Mouse (Mus musculus): Measurements from ENCODE around the gene Psmd4. TPM values are rescaled to one million over a fixed set of nuclear protein-coding genes. Genes with fewer than 3 reads are reported as not detected.

The Psmd4 gene
- polyA plus RNA-seq (2015; fragmentation: Nextera tagmentation; extraction: Ambion mirVana): 205 and 218 TPM in 2 replicates

DNA sequence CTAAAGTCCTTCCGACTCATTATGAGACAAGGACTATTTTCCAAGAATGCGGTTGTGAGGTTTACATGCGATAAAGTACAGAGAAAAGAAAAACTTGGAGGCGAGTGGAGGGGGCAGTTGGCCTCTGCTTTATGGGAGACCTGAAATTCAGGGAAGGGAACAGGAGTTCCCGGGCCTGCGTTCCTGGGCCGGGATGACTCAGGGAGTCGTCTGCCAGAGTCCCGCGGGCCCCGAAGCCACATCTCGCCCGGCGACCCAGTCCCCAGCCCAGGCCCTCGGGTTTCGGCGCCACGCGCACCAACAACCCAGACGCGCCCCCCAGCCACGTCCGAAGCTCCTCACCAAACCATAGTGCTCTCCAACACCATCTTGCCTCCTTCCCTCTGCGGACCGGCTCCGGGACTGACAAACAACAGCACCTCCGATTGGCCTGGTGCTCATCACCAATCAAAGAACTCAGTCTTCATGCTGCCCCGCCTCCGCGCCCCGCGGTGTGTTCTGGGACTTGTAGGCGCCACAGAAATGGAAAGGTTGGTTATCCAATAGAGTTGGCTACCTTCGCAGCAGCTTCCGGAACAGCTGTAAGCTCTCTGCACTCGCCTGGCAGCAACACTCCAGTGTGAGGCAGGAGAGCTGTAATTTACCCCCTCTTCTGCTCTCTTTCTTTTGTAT lies at the start of gene Psmd4:
Gene Psmd4, minus strand, starts transcription at position 449 of the 672 bp plus-strand sequence.
- Histone ChIP-seq H3K4me3 (replicated peaks) (peak within 1 kb of the TSS; percentile 93), H3K9me3 (no peaks in the 10 kb centered on the region), H3K27me3 (replicated peaks) (no peaks in the 10 kb centered on the region), H3K4me2 (replicated peaks) (peak within 1 kb of the TSS; percentile 62), H3K36me3 (peaks cover 6% of the 10 kb centered on the region; the same call in 1 of the 2 replicates), H3K9ac (peak within 1 kb of the TSS; percentile 88), H3K27ac (peak within 1 kb of the TSS; percentile 71; the same call in 1 of the 2 replicates), H3K4me1 (replicated peaks) (peaks cover 9% of the 10 kb centered on the region)
- under 1% methylated on average over 36 of the region's 36 CpGs for WGBS
- peak; percentile 100 for ATAC-seq

DNA sequence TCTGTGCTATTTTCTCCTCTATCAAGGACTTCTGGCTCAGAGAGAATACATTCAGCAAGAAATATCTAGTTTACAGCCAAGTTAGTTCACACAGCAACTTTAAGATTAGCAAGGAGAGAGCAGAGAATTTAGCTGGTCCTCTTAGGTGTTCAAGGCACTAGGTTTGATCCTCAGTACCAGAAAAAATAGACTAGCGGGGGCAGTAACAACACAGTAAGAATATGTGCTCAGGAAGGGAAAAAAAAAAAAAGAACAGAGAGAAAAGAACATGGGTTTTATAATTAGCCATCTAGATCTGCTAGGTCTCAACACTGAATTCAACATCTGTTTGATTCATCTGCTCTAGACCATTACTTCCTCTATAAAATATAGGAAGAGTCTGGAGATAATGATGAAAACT lies 45.7 kb upstream of the Psmd4 start:
- Histone ChIP-seq H3K4me1 (replicated peaks) (no peaks in the 10 kb centered on the region), H3K36me3 (no peaks in the 10 kb centered on the region), H3K9ac (no peak overlapping the region), H3K27ac (no peak overlapping the region), H3K4me2 (replicated peaks) (no peak overlapping the region), H3K4me3 (replicated peaks) (no peak overlapping the region), H3K27me3 (replicated peaks) (no peaks in the 10 kb centered on the region), H3K9me3 (no peaks in the 10 kb centered on the region)
- 100% methylated on average over 1 of the region's 1 CpGs for WGBS
- ATAC-seq: no peak

GRCm38 (mm10) chr3:95071606-95072005 lies 29.2 kb upstream of the Psmd4 start:
- ATAC-seq: no peak
- Histone ChIP-seq H3K4me1 (replicated peaks) (no peaks in the 10 kb centered on the region), H3K4me3 (replicated peaks) (no peak overlapping the region), H3K4me2 (replicated peaks) (no peak overlapping the region), H3K9ac (no peak overlapping the region), H3K36me3 (peaks cover 43% of the 10 kb centered on the region), H3K27me3 (replicated peaks) (no peaks in the 10 kb centered on the region), H3K27ac (no peak overlapping the region), H3K9me3 (no peaks in the 10 kb centered on the region)
- 91% methylated on average over 2 of the region's 2 CpGs for WGBS

DNA sequence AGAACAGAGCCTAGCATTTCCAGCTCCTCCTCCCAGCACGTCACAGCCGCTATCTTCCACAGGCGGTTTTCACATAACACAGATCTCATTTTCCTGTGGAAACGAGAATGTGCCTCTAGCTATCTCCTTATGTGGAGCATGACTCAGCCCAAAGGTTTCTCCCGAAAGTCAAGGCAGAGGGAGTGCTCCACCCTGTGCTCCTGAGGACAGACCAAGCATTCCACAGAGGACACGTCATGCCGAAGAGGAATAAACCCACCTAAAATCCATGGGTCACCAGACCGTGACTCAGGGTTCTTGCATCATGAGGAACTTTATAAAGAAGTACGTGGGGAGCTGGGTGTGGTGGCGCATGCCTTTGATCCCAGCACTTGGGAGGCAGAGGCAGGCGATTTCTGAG lies 24.2 kb upstream of the Psmd4 start:
- H3K9me3 ChIP-seq: no peaks in the 10 kb centered on the region
- WGBS: 87% methylated on average over 11 of the region's 11 CpGs
- no peak overlapping the region for H3K4me3 ChIP-seq (replicated peaks)
- H3K4me2 ChIP-seq (replicated peaks): no peak overlapping the region
- ATAC-seq: no peak
- H3K9ac ChIP-seq: no peak overlapping the region
- H3K36me3 ChIP-seq: peaks cover 56% of the 10 kb centered on the region
- H3K27me3 ChIP-seq (replicated peaks): no peaks in the 10 kb centered on the region
- H3K27ac ChIP-seq: no peak overlapping the region
- no peaks in the 10 kb centered on the region for H3K4me1 ChIP-seq (replicated peaks)

- Histone ChIP-seq H3K4me2 (replicated peaks) (no peak overlapping the region), H3K4me1 (replicated peaks) (no peaks in the 10 kb centered on the region), H3K9ac (no peak overlapping the region), H3K27me3 (replicated peaks) (no peaks in the 10 kb centered on the region), H3K4me3 (replicated peaks) (no peak overlapping the region), H3K27ac (no peak overlapping the region), H3K36me3 (peaks cover 55% of the 10 kb centered on the region), H3K9me3 (no peaks in the 10 kb centered on the region)
- no peak for ATAC-seq
- WGBS: 91% methylated on average over 6 of the region's 6 CpGs
Measured at GRCm38 (mm10) chr3:95066095-95066494, 23.7 kb upstream of the Psmd4 start.

DNA sequence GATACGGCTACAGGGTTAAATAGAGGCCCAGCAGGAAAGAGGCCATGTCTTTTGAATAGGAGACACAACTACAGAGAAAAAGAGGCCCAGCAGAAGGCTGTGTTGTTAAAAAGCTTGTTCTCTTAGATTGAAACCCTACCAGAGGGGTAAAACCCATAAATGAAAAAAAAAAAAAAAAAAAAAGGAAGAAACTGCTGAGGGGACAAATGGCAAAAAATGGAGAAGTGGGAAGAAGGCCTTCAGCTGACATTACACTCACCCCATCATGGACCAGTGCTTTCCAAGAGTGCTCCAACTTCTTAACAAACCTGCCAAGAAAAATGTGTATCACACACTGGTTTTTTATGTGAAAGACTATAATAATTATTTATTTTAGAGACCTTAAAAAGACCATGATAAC lies 23.1 kb upstream of the Psmd4 start:
- H3K4me1 ChIP-seq (replicated peaks): no peaks in the 10 kb centered on the region
- no peaks in the 10 kb centered on the region for H3K27me3 ChIP-seq (replicated peaks)
- H3K9ac ChIP-seq: no peak overlapping the region
- no peak overlapping the region for H3K4me2 ChIP-seq (replicated peaks)
- peaks cover 57% of the 10 kb centered on the region for H3K36me3 ChIP-seq
- 93% methylated on average over 1 of the region's 1 CpGs for WGBS
- H3K4me3 ChIP-seq (replicated peaks): no peak overlapping the region
- no peak for ATAC-seq
- no peaks in the 10 kb centered on the region for H3K9me3 ChIP-seq
- H3K27ac ChIP-seq: no peak overlapping the region

GRCm38 (mm10) chr3:95063741-95064140 lies 21.3 kb upstream of the Psmd4 start:
- Histone ChIP-seq H3K4me3 (replicated peaks) (no peak overlapping the region), H3K27me3 (replicated peaks) (no peaks in the 10 kb centered on the region), H3K4me1 (replicated peaks) (no peaks in the 10 kb centered on the region), H3K36me3 (peaks cover 59% of the 10 kb centered on the region), H3K27ac (no peak overlapping the region), H3K9ac (no peak overlapping the region), H3K9me3 (no peaks in the 10 kb centered on the region), H3K4me2 (replicated peaks) (no peak overlapping the region)
- 90% methylated on average over 4 of the region's 4 CpGs for WGBS
- no peak for ATAC-seq

DNA sequence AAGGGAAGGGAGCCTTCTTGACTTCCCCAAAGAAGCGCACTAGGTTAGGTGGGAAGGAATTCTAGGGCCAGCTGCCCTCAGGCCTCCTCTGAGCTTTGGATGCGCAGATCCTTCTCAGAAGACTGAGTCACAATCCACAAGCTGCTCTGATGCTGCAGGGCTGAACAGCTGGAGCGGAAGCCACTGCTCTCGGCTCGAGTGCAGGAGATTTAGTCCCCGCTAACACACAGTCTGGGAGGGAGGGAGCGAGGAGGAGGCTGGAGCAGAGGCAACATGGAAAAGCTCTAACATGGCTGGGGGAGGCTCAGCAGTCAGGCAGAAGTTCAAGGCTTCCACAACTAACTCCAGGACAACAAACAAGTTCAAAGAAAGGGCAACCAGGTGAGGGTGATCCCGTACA lies 15.7 kb upstream of the Psmd4 start:
- no peak overlapping the region for H3K4me2 ChIP-seq (replicated peaks)
- no peak overlapping the region for H3K27ac ChIP-seq
- no peaks in the 10 kb centered on the region for H3K27me3 ChIP-seq (replicated peaks)
- no peak for ATAC-seq
- H3K4me3 ChIP-seq (replicated peaks): no peak overlapping the region
- no peaks in the 10 kb centered on the region for H3K9me3 ChIP-seq
- whole genome bisulfite sequencing: 68% methylated on average over 8 of the region's 8 CpGs
- H3K9ac ChIP-seq: no peak overlapping the region
- peaks cover 13% of the 10 kb centered on the region; the same call in 1 of the 2 replicates for H3K4me1 ChIP-seq (replicated peaks)
- H3K36me3 ChIP-seq: peaks cover 26% of the 10 kb centered on the region

DNA sequence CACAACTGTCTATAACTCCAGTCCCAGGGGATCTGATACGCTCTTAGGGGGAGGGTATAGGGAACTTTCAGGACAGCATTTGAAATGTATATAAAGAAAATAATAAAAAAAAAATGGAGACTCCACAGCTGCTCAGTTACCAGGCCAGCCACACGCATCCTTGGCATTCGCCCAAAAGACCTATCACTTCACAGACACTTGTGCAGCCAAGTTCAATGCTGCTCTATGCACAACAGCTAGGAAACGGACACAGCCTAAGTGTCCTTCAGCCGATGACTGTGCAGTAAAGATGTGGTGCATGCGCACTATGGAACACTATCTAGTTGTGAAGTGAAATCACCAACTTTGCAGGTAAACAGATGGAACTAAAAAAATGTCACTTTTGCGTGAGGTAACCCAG lies 13.9 kb upstream of the Psmd4 start:
- ATAC-seq: peak; percentile 36; the same call in 1 of the 2 replicates
- Histone ChIP-seq H3K9me3 (no peaks in the 10 kb centered on the region), H3K36me3 (peaks cover 19% of the 10 kb centered on the region; the same call in 1 of the 2 replicates), H3K27ac (no peak overlapping the region), H3K4me1 (replicated peaks) (peaks cover 13% of the 10 kb centered on the region; the same call in 1 of the 2 replicates), H3K27me3 (replicated peaks) (no peaks in the 10 kb centered on the region), H3K4me2 (replicated peaks) (no peak overlapping the region), H3K4me3 (replicated peaks) (no peak overlapping the region), H3K9ac (no peak overlapping the region)
- 62% methylated on average over 7 of the region's 7 CpGs for WGBS

DNA sequence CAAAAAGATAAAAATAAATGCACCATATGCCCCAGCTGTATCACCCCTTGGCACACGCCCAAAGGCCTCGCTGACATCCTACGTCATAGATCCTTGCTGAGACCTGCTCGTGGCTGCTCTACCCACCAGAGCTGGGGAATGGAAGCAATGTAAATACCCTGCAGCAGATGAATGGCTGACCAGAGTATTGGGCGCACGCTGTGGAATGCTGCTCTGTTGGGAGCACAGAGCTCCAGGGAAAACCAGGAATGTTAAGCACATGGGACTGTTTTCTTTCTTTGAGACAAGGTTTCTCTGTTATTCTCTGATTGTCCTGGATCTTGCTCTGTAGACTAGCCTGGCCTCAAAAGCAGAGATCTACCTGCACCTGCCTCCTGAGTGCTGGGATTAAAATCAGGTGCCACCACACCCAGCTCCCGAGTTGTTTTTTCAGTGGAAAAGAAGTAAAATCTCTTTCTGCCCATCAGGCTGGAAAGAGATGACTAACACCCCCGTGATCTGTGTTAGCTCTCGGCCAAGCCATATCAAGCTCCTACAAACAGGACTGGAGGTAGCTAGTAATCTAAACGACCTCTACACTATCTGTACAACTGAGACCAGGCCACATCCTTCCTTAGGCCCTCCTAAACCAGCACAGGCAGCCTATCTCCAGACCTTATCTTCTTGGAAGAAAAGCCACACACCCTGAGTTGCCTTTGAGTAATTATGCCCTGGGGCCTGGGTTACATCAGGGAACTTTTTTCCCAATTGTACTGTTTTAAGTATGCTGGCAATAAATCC lies 12.3 kb upstream of the Psmd4 start:
- Histone ChIP-seq H3K27me3 (replicated peaks) (no peaks in the 10 kb centered on the region), H3K27ac (peak overlapping the region; percentile 54), H3K36me3 (0 out of 2 replicates have a peak, but pooled peaks cover 5% of the 10 kb centered on the region), H3K4me3 (replicated peaks) (no peak overlapping the region), H3K4me2 (replicated peaks) (no peak overlapping the region; the same call in 1 of the 2 replicates), H3K4me1 (replicated peaks) (peaks cover 13% of the 10 kb centered on the region; the same call in 1 of the 2 replicates), H3K9ac (no peak overlapping the region), H3K9me3 (no peaks in the 10 kb centered on the region)
- 16% methylated on average over 10 of the region's 10 CpGs for WGBS
- peak; percentile 77 for ATAC-seq

DNA sequence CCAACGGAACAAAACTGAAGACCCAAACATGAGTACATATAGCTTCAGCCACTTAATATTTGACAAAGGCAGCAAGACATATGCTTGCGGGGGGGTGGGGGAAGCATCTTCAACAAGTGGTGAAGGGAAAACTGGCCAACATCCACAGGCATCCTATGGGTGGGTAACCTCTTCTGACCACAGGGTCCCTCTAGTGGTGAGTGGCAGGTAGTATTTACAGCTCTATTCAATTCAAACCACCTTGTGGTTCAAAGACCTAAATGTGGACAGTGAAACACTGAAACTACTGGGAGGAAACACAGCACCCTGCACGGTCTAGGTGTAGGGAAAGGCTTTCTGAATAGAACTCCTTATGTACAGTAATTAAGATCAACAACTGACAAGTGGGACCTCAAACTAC lies 11.3 kb upstream of the Psmd4 start:
- Histone ChIP-seq H3K4me2 (replicated peaks) (no peak overlapping the region), H3K27me3 (replicated peaks) (no peaks in the 10 kb centered on the region), H3K27ac (no peak overlapping the region), H3K4me3 (replicated peaks) (no peak overlapping the region), H3K36me3 (0 out of 2 replicates have a peak, but pooled peaks cover under 1% of the 10 kb centered on the region), H3K4me1 (replicated peaks) (peaks cover 13% of the 10 kb centered on the region; the same call in 1 of the 2 replicates), H3K9me3 (no peaks in the 10 kb centered on the region), H3K9ac (no peak overlapping the region)
- WGBS: 43% methylated on average over 3 of the region's 3 CpGs
- ATAC-seq: peak; percentile 37; the same call in 1 of the 2 replicates

DNA sequence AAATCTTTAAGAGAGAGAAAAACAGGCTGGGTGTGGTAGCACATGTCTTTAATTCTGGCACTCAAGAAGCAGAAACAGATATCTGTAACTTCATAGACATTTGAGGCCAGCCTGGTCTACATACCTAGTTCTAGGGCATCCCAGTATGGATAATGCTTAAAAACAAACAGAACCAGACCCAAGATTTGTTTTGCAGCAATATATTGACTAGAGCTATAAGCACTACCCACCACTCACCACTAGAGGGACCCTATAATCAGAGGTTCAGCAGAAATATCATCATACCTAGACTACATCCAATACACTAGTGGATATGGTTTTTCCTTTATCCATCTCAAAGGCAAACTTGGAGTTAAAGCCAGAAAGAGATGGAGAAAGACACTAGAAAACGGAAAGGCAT lies 10.5 kb upstream of the Psmd4 start:
- Histone ChIP-seq H3K9ac (no peak overlapping the region), H3K4me3 (replicated peaks) (no peak overlapping the region), H3K27me3 (replicated peaks) (no peaks in the 10 kb centered on the region), H3K9me3 (no peaks in the 10 kb centered on the region), H3K27ac (no peak overlapping the region), H3K36me3 (no peaks in the 10 kb centered on the region), H3K4me1 (replicated peaks) (peaks cover 13% of the 10 kb centered on the region; the same call in 1 of the 2 replicates), H3K4me2 (replicated peaks) (no peak overlapping the region)
- ATAC-seq: no peak
- WGBS: 41% methylated on average over 1 of the region's 1 CpGs
